Mouse (Mus musculus): ENCODE results near the gene Slain2. TPM values are rescaled to one million over a fixed set of nuclear protein-coding genes. Genes with fewer than 3 reads are reported as not detected.
A peak's percentile ranks its signal among the peaks of the same experiment; 100 is the strongest.

Gene Slain2
- 100 to 1,000 TPM; 128 to 131 TPM for total RNA-seq (2021)

- intact Hi-C loops (cut with DNase I), result loop anchor here (1.0 to 2.0 kb wide), 2 partner anchors 9 to 17 kb away; no protein-coding TSS in a partner anchor
- peak; percentile 99 for DNase-seq
Measured at GRCm38 (mm10) chr5:72913648-72914557, at the start of gene Slain2. Gene Slain2, plus strand, starts transcription at chr5:72914304.

GRCm38 (mm10) chr5:72864654-72865178 is 49.4 kb upstream of the Slain2 start:
- intact Hi-C loops (cut with DNase I), result no loop called here
- no peak for DNase-seq

- no peak for DNase-seq
- intact Hi-C loops (cut with DNase I), result no loop called here
Measured at GRCm38 (mm10) chr5:72866260-72866905, 47.7 kb upstream of the Slain2 start.

GRCm38 (mm10) chr5:72867036-72867672 is 47.0 kb upstream of the Slain2 start:
- intact Hi-C loops (cut with DNase I), result no loop called here
- no peak for DNase-seq

GRCm38 (mm10) chr5:72868091-72868875 is 45.8 kb upstream of the Slain2 start, which contains the start of gene Tec:
Gene Tec, minus strand, starts transcription at chr5:72868483.
- peak; percentile 94 to 95 for DNase-seq
- intact Hi-C loops (cut with DNase I), result loop anchor here (2.0 kb wide), 1 partner anchor 17 kb away; no protein-coding TSS in a partner anchor

- intact Hi-C loops (cut with DNase I), result loop anchor here (2.0 kb wide), 1 partner anchor 19 kb away; no protein-coding TSS in a partner anchor
- no peak for DNase-seq
Measured at GRCm38 (mm10) chr5:72869779-72870608, 44.1 kb upstream of the Slain2 start.

GRCm38 (mm10) chr5:72871114-72871513 is 43.0 kb upstream of the Slain2 start:
- no peak for DNase-seq
- intact Hi-C loops (cut with DNase I), result no loop called here

GRCm38 (mm10) chr5:72879736-72880135 is 34.4 kb upstream of the Slain2 start:
- no peak for DNase-seq
- intact Hi-C loops (cut with DNase I), result no loop called here

- peak; percentile 46 to 47 for DNase-seq
- intact Hi-C loops (cut with DNase I), result no loop called here
Measured at GRCm38 (mm10) chr5:72881748-72882411, 32.2 kb upstream of the Slain2 start.

GRCm38 (mm10) chr5:72882412-72882765 is 31.7 kb upstream of the Slain2 start:
- DNase-seq, result peak; percentile 34 to 62
- intact Hi-C loops (cut with DNase I), result no loop called here

- intact Hi-C loops (cut with DNase I), result no loop called here
- no peak for DNase-seq
Measured at GRCm38 (mm10) chr5:72883706-72884105, 30.4 kb upstream of the Slain2 start.

GRCm38 (mm10) chr5:72886458-72887222 is 27.5 kb upstream of the Slain2 start:
- intact Hi-C loops (cut with DNase I), result no loop called here
- DNase-seq, result no peak

GRCm38 (mm10) chr5:72888260-72888659 is 25.8 kb upstream of the Slain2 start:
- intact Hi-C loops (cut with DNase I), result no loop called here
- DNase-seq, result no peak

GRCm38 (mm10) chr5:72891534-72891933 is 22.6 kb upstream of the Slain2 start:
- intact Hi-C loops (cut with DNase I), result loop anchor here (5.0 kb wide), 3 partner anchors 66 to 491 kb away; no protein-coding TSS in a partner anchor
- peak; percentile 76 to 78 for DNase-seq

GRCm38 (mm10) chr5:72893987-72894386 is 20.1 kb upstream of the Slain2 start:
- intact Hi-C loops (cut with DNase I), result loop anchor here (5.0 kb wide), 3 partner anchors 63 to 488 kb away; no protein-coding TSS in a partner anchor
- DNase-seq, result peak in 1 of 2 experiments; percentile 56

- DNase-seq, result no peak
- intact Hi-C loops (cut with DNase I), result no loop called here
Measured at GRCm38 (mm10) chr5:72895261-72895660, 18.8 kb upstream of the Slain2 start.

GRCm38 (mm10) chr5:72896478-72897279 is 17.4 kb upstream of the Slain2 start:
- peak; percentile 56 to 71 for DNase-seq
- intact Hi-C loops (cut with DNase I), result loop anchor here (2.0 kb wide), 1 partner anchor 18 kb away; the partner anchor contains the start of gene Slain2

Data from heart, postnatal 10 days (tissue).